Mouse (Mus musculus) testis, adult 2 months (tissue): Measurements from ENCODE around the gene Tacc2. TPM values are rescaled to one million over a fixed set of nuclear protein-coding genes. Genes with fewer than 3 reads are reported as not detected.

Experiments
- H3K27ac ChIP-seq: fragments of 200-500 bp; 2 replicates; pipeline ENCODE4 v1.5.1; 2012; ENCODE audit warnings: low read depth, low read length; ENCODE audit not compliant: control insufficient read depth, insufficient read depth
- H3K27me3 ChIP-seq: fragments of 200-500 bp; 2 replicates; pipeline ENCODE4 v1.6.1; 2012; ENCODE audit warnings: mild to moderate bottlenecking, low read length, moderate library complexity; ENCODE audit not compliant: control insufficient read depth, insufficient read depth
- H3K36me3 ChIP-seq: fragments of 200-500 bp; 2 replicates; pipeline ENCODE4 v1.6.1; 2012; ENCODE audit warnings: mild to moderate bottlenecking, low read length; ENCODE audit not compliant: control insufficient read depth, insufficient read depth
- H3K4me1 ChIP-seq: fragments of 200-500 bp; 2 replicates; pipeline ENCODE4 v1.6.1; 2012; ENCODE audit warnings: low read length; ENCODE audit not compliant: control insufficient read depth, insufficient read depth
- H3K4me3 ChIP-seq: fragments of 200-500 bp; 2 replicates; pipeline ENCODE4 v1.5.1; 2012; ENCODE audit warnings: low read depth, mild to moderate bottlenecking, low read length, moderate library complexity, mixed read lengths; ENCODE audit not compliant: control insufficient read depth
- CTCF ChIP-seq: fragments of 200-500 bp; IDR thresholded peaks from 2 replicates; pipeline ENCODE4 v1.5.1; 2012; ENCODE audit warnings: low read depth, mild to moderate bottlenecking, inconsistent platforms, low read length, moderate library complexity; ENCODE audit not compliant: control insufficient read depth, insufficient read depth, insufficient replicate concordance
- POLR2A ChIP-seq: fragments of 200-500 bp; IDR thresholded peaks from 2 replicates; pipeline ENCODE4 v1.6.1; 2012; ENCODE audit warnings: low read depth, mild to moderate bottlenecking, inconsistent platforms, low read length, moderate library complexity; ENCODE audit not compliant: control insufficient read depth
- polyA plus RNA-seq: library from polyadenylated mRNA; depleted of rRNA; stranded (reverse); fragments of >200 nt; gene quantifications from 2 replicates; pipeline ENCODE4 v1.2.3, GENCODE M21; 2012

The Tacc2 gene
- polyA plus RNA-seq, 1 experiment = 6.5 TPM

DNA sequence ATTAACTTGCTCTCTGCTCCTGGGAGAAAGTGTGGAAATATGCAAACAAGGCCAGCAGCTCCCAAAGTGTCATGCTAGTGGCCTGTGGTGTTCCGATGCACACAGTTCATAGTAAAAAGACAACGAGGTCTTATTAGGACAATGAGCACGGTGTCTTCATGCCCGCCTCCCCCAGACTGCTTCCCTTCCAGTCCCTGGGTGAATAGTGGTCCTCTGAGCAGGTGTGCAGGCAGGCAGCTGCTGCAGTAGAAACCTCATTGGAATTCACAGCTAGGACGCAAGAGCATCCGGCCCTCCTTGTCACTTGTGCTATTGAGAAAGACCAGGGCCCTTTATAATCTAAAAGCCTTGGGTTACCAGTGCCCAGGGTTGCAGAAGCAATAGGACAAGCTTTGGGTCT, 136.1 kb downstream of the Tacc2 start:
- no peak overlapping the region for H3K27ac ChIP-seq

DNA sequence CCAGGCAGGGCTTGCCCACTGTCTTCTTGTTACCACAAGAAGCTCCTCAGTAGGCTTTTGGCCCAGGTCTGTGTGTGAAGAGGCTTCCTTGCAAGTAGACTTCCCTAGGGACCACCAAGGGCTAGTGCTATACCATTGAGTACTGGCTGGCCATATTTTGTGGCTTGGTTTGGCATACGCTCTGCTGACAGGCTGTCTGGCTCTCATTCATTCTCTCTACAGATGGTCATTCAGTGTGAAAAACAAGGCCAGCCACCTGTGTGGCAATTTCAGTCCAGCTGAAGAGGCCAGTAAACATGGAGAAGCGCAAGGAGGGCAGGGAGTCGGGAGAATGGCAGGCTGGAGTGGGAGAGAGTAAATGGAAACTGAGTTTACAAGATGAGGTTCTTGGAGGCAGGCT, 138.2 kb downstream of the Tacc2 start:
- TF ChIP-seq CTCF (no peak), POLR2A (no peak)
- H3K27me3 ChIP-seq = no peaks in the 10 kb centered on the region
- H3K36me3 ChIP-seq = no peaks in the 10 kb centered on the region
- no peak overlapping the region for H3K27ac ChIP-seq
- H3K4me3 ChIP-seq = no peak overlapping the region
- H3K4me1 ChIP-seq = no peaks in the 10 kb centered on the region

More for the DNA sequence above, 136.1 kb downstream of the Tacc2 start:
- Histone ChIP-seq H3K36me3 (no peaks in the 10 kb centered on the region), H3K4me1 (no peaks in the 10 kb centered on the region), H3K27me3 (no peaks in the 10 kb centered on the region), H3K4me3 (no peak overlapping the region)
- no peak for TF ChIP-seq POLR2A
- TF ChIP-seq CTCF = no peak

DNA sequence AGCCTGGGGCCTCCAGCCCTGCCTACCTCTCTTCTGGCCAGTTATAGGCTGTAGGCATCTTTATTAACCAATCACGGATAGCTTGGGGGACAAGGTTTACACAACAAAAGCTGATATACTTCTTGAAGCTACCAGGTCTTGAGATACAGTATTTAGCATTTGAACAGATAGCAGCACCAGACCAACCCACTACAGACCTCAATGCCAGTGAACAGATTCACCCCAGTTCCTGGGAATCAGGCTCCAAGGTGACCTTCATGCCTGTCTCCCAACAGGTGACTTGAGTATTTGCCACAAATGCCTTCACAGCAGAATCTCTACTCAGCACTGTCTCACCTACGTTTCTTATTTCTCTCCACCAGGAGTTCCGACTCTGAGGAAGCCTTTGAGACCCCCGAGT, 139.1 kb downstream of the Tacc2 start:
- no peak for TF ChIP-seq CTCF
- no peak for TF ChIP-seq POLR2A
- H3K4me1 ChIP-seq = no peaks in the 10 kb centered on the region
- no peak overlapping the region for H3K4me3 ChIP-seq
- no peak overlapping the region for H3K27ac ChIP-seq
- H3K27me3 ChIP-seq = no peaks in the 10 kb centered on the region
- no peaks in the 10 kb centered on the region for H3K36me3 ChIP-seq

DNA sequence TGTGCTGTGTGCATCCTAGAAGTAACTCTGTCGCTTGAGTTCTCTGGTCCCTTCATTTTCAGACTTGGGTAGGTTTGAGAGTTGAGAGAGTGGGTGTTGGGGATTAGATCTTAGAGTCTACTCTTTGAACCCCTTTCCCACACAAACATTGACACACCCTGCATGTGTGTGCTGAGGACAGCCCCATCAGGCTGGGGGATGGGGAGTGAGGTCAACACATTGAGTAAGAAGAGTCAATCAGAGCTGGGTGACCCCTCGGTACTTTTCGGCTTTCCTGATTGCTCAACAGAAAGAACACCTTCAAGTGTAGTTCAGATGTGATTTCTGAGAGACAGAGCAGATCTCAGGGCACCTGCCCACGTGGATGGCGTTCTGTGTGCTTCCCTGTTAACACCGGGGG, 139.8 kb downstream of the Tacc2 start:
- no peaks in the 10 kb centered on the region for H3K36me3 ChIP-seq
- no peaks in the 10 kb centered on the region for H3K4me1 ChIP-seq

DNA sequence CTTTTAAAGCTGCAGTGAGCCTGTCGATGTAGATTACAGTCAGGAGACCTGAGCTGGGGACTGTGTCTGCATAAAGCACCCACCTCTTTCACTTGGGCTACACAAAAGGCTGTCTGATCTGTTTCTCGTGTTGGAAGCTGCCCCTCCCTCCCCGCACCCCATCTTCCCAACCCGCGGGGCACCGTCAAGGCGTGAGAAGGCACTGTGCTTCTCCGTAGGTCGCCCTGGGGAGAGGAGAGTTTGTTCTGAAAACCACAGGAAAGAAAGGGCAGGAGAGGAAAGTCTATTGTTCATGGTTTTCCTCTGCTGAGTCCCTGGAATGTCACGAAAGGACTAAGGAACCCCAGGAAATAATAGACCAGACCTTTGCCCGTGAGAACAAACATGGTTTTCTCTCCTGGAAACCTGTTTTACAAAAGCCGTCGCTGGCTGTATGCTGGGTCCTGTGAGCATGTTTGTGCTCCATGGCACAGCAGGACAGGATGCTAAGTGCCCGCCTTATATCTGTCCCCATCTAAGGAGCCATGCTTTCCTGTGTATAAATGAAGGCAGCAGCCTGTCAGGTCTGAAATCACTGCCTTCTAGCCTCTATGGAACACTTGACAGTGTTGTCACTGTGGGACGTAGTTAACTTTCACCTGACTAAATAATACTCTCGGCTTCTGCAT, 142.8 kb downstream of the Tacc2 start:
- no peaks in the 10 kb centered on the region for H3K4me1 ChIP-seq
- H3K27ac ChIP-seq = no peak overlapping the region
- TF ChIP-seq CTCF (no peak), POLR2A (no peak)
- H3K36me3 ChIP-seq = no peaks in the 10 kb centered on the region
- H3K27me3 ChIP-seq = no peaks in the 10 kb centered on the region
- no peak overlapping the region for H3K4me3 ChIP-seq

More for the DNA sequence above, 139.8 kb downstream of the Tacc2 start:
- Histone ChIP-seq H3K4me3 (no peak overlapping the region), H3K27me3 (no peaks in the 10 kb centered on the region), H3K27ac (no peak overlapping the region)
- TF ChIP-seq POLR2A = no peak
- no peak for TF ChIP-seq CTCF

DNA sequence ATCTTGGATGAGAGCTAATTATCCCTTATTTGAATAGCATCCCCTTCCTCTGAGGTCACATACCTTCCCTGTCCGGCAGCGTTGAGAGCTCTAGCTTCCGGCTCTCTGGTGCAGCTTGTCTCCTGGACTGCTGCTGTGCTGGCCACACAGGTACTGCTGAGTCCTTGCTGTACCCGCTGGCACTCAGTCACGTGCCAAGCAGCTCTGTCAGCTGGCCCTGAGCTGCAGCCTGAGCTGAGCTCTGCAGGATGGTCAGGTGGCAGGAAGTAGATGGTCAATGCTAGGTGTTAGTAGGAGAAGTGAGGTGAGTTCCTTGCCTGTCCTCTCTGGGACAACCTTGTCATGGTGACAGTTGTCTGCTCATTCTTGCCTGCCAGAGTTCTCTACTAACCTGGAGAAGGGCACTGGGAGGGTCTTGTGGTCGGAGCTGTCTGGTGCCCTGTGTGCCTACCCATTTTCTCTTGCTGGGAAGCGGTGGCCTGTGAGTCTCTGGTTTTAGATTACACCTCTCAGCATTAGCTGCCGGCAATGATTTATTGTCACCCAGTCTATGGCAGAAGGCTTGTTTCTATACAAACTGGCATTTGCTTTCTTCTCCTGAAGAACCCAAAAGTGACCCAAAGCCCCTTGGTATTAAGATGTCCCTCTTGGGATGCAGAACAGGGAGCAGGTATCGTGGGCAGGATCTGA, 143.6 kb downstream of the Tacc2 start:
- Histone ChIP-seq H3K4me3 (no peak overlapping the region), H3K4me1 (no peaks in the 10 kb centered on the region), H3K27me3 (no peaks in the 10 kb centered on the region), H3K36me3 (no peaks in the 10 kb centered on the region), H3K27ac (no peak overlapping the region)
- TF ChIP-seq CTCF (no peak), POLR2A (no peak)

DNA sequence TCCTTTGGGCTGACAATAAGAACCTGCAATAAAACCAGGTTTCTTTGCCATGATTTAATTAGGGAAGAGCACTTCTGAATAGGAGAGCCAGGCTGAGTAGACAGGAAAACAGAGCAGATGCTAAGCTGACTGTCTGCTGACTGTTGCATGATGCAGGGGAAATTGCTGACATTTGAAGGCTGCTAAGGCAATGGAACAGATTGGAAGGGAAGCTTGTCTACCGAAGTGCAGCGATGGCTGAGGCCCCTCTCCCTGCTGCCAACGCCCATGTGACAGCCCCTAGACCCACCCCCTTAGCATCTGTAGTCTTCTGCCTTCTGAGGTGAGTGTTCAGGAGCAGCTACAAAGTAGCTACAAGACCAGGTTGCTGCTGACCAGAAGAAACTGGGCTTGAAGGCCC, 148.9 kb downstream of the Tacc2 start:
- H3K36me3 ChIP-seq = no peaks in the 10 kb centered on the region
- H3K27me3 ChIP-seq = no peaks in the 10 kb centered on the region
- H3K27ac ChIP-seq = no peak overlapping the region
- no peak for TF ChIP-seq CTCF
- TF ChIP-seq POLR2A = no peak
- peaks cover 4% of the 10 kb centered on the region; the same call in 1 of the 2 replicates for H3K4me1 ChIP-seq
- no peak overlapping the region for H3K4me3 ChIP-seq
